Mouse (Mus musculus): Measurements from ENCODE around the gene Gm9513. TPM values are rescaled to one million over a fixed set of nuclear protein-coding genes. Genes with fewer than 3 reads are reported as not detected.

The Gm9513 gene
- not detected in 2 replicates for polyA plus RNA-seq (2015; fragmentation: Nextera tagmentation; extraction: Ambion mirVana)

DNA sequence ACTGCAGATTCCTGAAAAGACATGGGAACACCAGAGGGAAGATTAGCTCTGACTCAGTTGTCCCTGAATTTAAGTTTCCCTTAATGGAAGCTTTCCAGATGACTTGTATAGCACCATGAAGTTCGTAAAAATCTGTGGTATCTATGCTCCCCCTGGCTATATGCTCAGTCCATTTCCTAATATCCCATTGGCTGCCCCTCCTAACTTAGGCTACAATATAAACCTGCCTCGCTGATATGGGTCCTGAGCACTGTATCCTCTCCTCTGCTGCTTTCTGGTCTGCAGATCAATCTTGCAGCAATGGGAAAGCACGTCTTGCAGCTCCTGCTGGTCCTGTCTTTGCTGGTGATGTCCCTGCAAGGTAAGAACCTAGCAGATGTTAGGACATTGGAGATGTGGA, at the start of gene Gm9513:
Gene Gm9513, plus strand, starts transcription at position 301 of the 400 bp plus-strand sequence.
- Histone ChIP-seq H3K4me1 (ENCODE audit: control insufficient read depth, insufficient read depth, low read length) (no peaks in the 10 kb centered on the region), H3K36me3 (ENCODE audit: control insufficient read depth, insufficient read depth, low read length) (no peaks in the 10 kb centered on the region), H3K9ac (ENCODE audit: low read depth, low read length) (no peak within 1 kb of the TSS), H3K9me3 (ENCODE audit: control insufficient read depth, low read length) (no peaks in the 10 kb centered on the region), H3K27ac (ENCODE audit: low read length) (no peak within 1 kb of the TSS), H3K4me3 (ENCODE audit: low read length) (no peak within 1 kb of the TSS), H3K4me2 (ENCODE audit: low read depth, low read length) (no peak within 1 kb of the TSS), H3K27me3 (replicated peaks; ENCODE audit: control insufficient read depth, insufficient read depth, low read length) (no peaks in the 10 kb centered on the region)
- ATAC-seq, result no peak
- 62% methylated on average over 3 of the region's 3 CpGs for WGBS

GRCm38 (mm10) chr9:36431584-36431983, 43.9 kb upstream of the Gm9513 start, which contains the start of gene Gm7257:
Gene Gm7257 (plus strand): TSS chr9:36431884.
- no peak for ATAC-seq
- H3K36me3 ChIP-seq (ENCODE audit: control insufficient read depth, insufficient read depth, low read length), result no peaks in the 10 kb centered on the region
- H3K4me1 ChIP-seq (ENCODE audit: control insufficient read depth, insufficient read depth, low read length), result no peaks in the 10 kb centered on the region
- no peak within 1 kb of the TSS for H3K27ac ChIP-seq (ENCODE audit: low read length)
- H3K4me2 ChIP-seq (ENCODE audit: low read depth, low read length), result no peak within 1 kb of the TSS
- H3K9ac ChIP-seq (ENCODE audit: low read depth, low read length), result no peak within 1 kb of the TSS
- no peaks in the 10 kb centered on the region for H3K27me3 ChIP-seq (replicated peaks; ENCODE audit: control insufficient read depth, insufficient read depth, low read length)
- H3K9me3 ChIP-seq (ENCODE audit: control insufficient read depth, low read length), result no peaks in the 10 kb centered on the region
- no peak within 1 kb of the TSS for H3K4me3 ChIP-seq (ENCODE audit: low read length)
- WGBS, result 81% methylated on average over 4 of the region's 4 CpGs

GRCm38 (mm10) chr9:36435051-36435764, 40.2 kb upstream of the Gm9513 start:
- Histone ChIP-seq H3K4me2 (ENCODE audit: low read depth, low read length) (no peak overlapping the region), H3K27ac (ENCODE audit: low read length) (no peak overlapping the region), H3K36me3 (ENCODE audit: control insufficient read depth, insufficient read depth, low read length) (no peaks in the 10 kb centered on the region), H3K9me3 (ENCODE audit: control insufficient read depth, low read length) (no peaks in the 10 kb centered on the region), H3K4me3 (ENCODE audit: low read length) (no peak overlapping the region), H3K27me3 (replicated peaks; ENCODE audit: control insufficient read depth, insufficient read depth, low read length) (no peaks in the 10 kb centered on the region), H3K9ac (ENCODE audit: low read depth, low read length) (no peak overlapping the region), H3K4me1 (ENCODE audit: control insufficient read depth, insufficient read depth, low read length) (no peaks in the 10 kb centered on the region)
- no peak for ATAC-seq
- 51% methylated on average over 2 of the region's 2 CpGs for WGBS

DNA sequence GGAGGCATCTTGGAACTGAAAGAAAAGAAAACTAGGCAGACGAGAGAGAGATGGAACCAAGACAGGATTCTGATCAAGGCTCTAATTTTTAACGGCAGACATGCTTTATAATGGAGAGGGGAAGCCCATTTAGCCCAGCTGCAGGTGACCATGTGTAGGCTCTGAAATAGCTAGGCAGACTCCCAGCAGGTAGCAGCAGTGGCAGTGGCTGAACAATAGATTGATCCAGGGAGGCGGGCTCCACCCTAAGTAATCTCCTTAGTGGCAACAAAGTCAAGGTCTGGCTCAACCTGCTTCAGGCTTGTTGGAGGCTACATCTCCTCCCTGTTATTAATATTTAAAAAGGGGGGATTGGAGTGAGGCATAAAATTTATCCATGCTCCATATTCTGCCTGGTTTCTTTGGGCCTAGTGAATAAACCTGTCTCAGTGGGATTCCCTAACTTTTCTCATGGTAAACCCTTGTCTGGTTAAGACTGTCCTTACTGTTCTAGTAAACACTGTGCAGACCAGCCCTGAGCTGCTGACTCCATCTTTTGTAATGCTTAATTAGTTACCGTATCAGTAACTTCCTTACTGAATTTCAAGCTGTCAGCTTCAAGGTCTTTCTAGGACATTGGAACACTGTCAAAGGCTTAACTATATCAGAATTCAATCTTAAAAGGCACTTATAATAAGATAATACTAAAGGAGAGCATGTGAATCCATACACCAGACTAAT, 19.2 kb downstream of the Gm9513 start:
- no peaks in the 10 kb centered on the region for H3K4me1 ChIP-seq (ENCODE audit: control insufficient read depth, insufficient read depth, low read length)

GRCm38 (mm10) chr9:36495824-36496223, 20.4 kb downstream of the Gm9513 start:
- H3K27me3 ChIP-seq (replicated peaks; ENCODE audit: control insufficient read depth, insufficient read depth, low read length), result no peaks in the 10 kb centered on the region
- H3K4me3 ChIP-seq (ENCODE audit: low read length), result no peak overlapping the region
- no peak overlapping the region for H3K9ac ChIP-seq (ENCODE audit: low read depth, low read length)
- no peak for ATAC-seq
- no peak overlapping the region for H3K4me2 ChIP-seq (ENCODE audit: low read depth, low read length)
- H3K36me3 ChIP-seq (ENCODE audit: control insufficient read depth, insufficient read depth, low read length), result no peaks in the 10 kb centered on the region
- WGBS, result 48% methylated on average over 1 of the region's 1 CpGs
- H3K27ac ChIP-seq (ENCODE audit: low read length), result no peak overlapping the region
- H3K4me1 ChIP-seq (ENCODE audit: control insufficient read depth, insufficient read depth, low read length), result no peaks in the 10 kb centered on the region
- H3K9me3 ChIP-seq (ENCODE audit: control insufficient read depth, low read length), result no peaks in the 10 kb centered on the region

More for the DNA sequence above, 19.2 kb downstream of the Gm9513 start:
- Histone ChIP-seq H3K27ac (ENCODE audit: low read length) (no peak overlapping the region), H3K27me3 (replicated peaks; ENCODE audit: control insufficient read depth, insufficient read depth, low read length) (no peaks in the 10 kb centered on the region), H3K36me3 (ENCODE audit: control insufficient read depth, insufficient read depth, low read length) (no peaks in the 10 kb centered on the region), H3K4me2 (ENCODE audit: low read depth, low read length) (no peak overlapping the region), H3K9ac (ENCODE audit: low read depth, low read length) (no peak overlapping the region), H3K9me3 (ENCODE audit: control insufficient read depth, low read length) (no peaks in the 10 kb centered on the region), H3K4me3 (ENCODE audit: low read length) (no peak overlapping the region)
- 87% methylated on average over 4 of the region's 4 CpGs for WGBS
- ATAC-seq, result no peak

GRCm38 (mm10) chr9:36504211-36504610, 28.8 kb downstream of the Gm9513 start:
- Histone ChIP-seq H3K36me3 (ENCODE audit: control insufficient read depth, insufficient read depth, low read length) (no peaks in the 10 kb centered on the region), H3K9me3 (ENCODE audit: control insufficient read depth, low read length) (no peaks in the 10 kb centered on the region), H3K9ac (ENCODE audit: low read depth, low read length) (no peak overlapping the region), H3K27ac (ENCODE audit: low read length) (no peak overlapping the region), H3K27me3 (replicated peaks; ENCODE audit: control insufficient read depth, insufficient read depth, low read length) (no peaks in the 10 kb centered on the region), H3K4me1 (ENCODE audit: control insufficient read depth, insufficient read depth, low read length) (no peaks in the 10 kb centered on the region), H3K4me2 (ENCODE audit: low read depth, low read length) (no peak overlapping the region), H3K4me3 (ENCODE audit: low read length) (no peak overlapping the region)
- 83% methylated on average over 5 of the region's 5 CpGs for WGBS
- ATAC-seq, result no peak

Other genes starting within 250 kb of the Gm9513 start
- not detected in 2 replicates for gene Gm7257, start 43.8 kb upstream of the Gm9513 start, polyA plus RNA-seq (2015; fragmentation: Nextera tagmentation; extraction: Ambion mirVana)
- not detected in 2 replicates for gene Gm5615, start 66.3 kb downstream of the Gm9513 start, polyA plus RNA-seq (2015; fragmentation: Nextera tagmentation; extraction: Ambion mirVana)
- not detected in 2 replicates for gene Gm17689, start 107.0 kb downstream of the Gm9513 start, polyA plus RNA-seq (2015; fragmentation: Nextera tagmentation; extraction: Ambion mirVana)
- gene A630095E13Rik, start 167.7 kb downstream of the Gm9513 start, polyA plus RNA-seq (2015; fragmentation: Nextera tagmentation; extraction: Ambion mirVana), result not detected in 2 replicates
- gene Acrv1, start 217.6 kb downstream of the Gm9513 start, polyA plus RNA-seq (2015; fragmentation: Nextera tagmentation; extraction: Ambion mirVana), result not detected in 2 replicates